Mouse (Mus musculus): Measurements from ENCODE around the gene Ndufa9.

DNA sequence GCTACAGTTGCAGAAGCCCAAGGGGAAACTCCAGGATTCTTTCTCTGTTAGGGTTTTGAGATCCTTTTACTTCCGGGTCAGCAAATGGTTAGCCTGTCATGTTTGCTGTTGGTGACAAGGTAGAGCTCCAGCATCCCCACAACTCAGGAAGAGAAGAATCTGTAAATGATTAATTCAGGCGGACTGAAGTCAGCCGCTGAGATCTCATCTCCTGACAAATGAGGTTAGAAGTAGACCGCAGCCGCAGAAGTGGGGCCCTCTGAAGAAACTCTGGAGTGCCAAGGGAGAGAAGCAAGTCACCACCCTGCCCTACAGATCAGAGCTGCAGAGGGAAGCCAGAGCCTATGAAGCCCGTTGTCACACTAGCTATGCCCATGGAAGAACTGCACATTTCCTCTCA is 71.0 kb downstream of the Ndufa9 start:
- TF ChIP-seq CTCF (IDR thresholded peaks at IDR 0.05; ENCODE audit: low read depth, low read length), result no peak
- TF ChIP-seq TAL1 (conservative IDR thresholded peaks at IDR 0.05; ENCODE audit: low read depth, low read length), result no peak
- no peak for TF ChIP-seq GATA1 (IDR thresholded peaks at IDR 0.05; ENCODE audit: borderline replicate concordance, low read length)
- no peak for TF ChIP-seq GATA2 (IDR thresholded peaks at IDR 0.05; ENCODE audit: borderline replicate concordance, low read depth, low read length)

All from G1E (cell line).